Mouse (Mus musculus) adrenal gland, postnatal 0 days (tissue): ENCODE data around the gene Gm17571. TPM values are rescaled to one million over a fixed set of nuclear protein-coding genes. Genes with fewer than 3 reads are reported as not detected.

ENCODE experiments used
- polyA plus RNA-seq: library from polyadenylated mRNA; unstranded; fragments of >200 nt; fragmentation: Nextera tagmentation; extraction: Ambion mirVana; gene quantifications from 2 replicates; pipeline ENCODE4 v1.2.1, GENCODE M21; 2015

The Gm17571 gene
- polyA plus RNA-seq: not detected in 2 replicates

DNA sequence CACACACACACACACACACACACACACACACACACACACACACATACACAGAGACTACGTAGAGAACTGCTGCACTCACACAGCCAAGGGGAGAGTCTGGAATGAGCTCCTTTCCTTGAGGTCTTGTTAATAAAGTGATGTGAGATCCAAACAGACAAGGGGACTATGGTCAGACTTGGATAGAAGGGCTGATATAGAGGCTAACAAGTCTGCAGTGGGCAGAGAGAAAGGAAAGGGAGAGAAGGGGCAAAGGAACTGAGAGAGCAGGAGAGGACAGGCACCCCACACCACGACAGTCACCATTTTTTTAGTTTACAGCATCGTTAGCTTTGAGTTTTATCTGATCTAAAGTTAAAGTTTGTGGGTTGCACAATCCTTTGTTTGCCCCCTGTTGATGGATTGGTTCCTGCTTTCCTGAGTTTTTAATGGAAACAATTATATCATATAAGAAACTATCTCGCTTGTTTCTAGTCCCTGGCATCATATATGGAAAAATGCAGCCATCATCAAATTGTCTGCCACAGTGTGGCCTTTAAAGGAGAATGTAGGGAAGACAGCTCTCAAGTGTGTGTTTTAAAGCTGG lies at the start of gene Gm17571:
Gene Gm17571, minus strand, starts transcription at position 51 of the 583 bp plus-strand sequence.

Other genes with a start within 250 kb of the Gm17571 start
- 6.2 and 7.2 TPM in 2 replicates for gene Jrkl, start 200.9 kb downstream of the Gm17571 start, polyA plus RNA-seq
- 5.5 and 7.3 TPM in 2 replicates for gene Ccdc82, start 199.8 kb downstream of the Gm17571 start, polyA plus RNA-seq
- 5.3 and 5.9 TPM in 2 replicates for gene Maml2, start 148.8 kb downstream of the Gm17571 start, polyA plus RNA-seq